11 mouse cellular contexts compared by ENCODE assay signal in genomic region chr8:117368781-117369180, GRCm38 (mm10).
DNase-seq lines count a peak whose midpoint lies in the region; ATAC-seq and TF ChIP-seq lines count a peak whose summit lies in the region.
"Had no signal": no experiment of that assay in that cellular context is flagged by ENCODE, and none has a peak within 500 bp of the region (broad histone marks: within the 10 kb centered on the region; RNA-seq: fewer than 3 reads in every experiment).

No protein-coding gene starts in this region.

- no peak for TF ChIP-seq CTCF in liver, adult 2 months (IDR thresholded peaks at IDR 0.05; ENCODE audit: low read depth, low read length)
- TF ChIP-seq CTCF in brain, embryonic 14.5 days (IDR thresholded peaks at IDR 0.05; ENCODE audit: borderline replicate concordance, extremely low read depth, insufficient read depth, insufficient read length): no peak

- no peaks in the 10 kb centered on the region for H3K36me3 ChIP-seq in liver, adult 2 months (ENCODE audit: control insufficient read depth, insufficient read depth, low read length)
- H3K36me3 ChIP-seq in liver, embryonic 12.5 days: 0 out of 2 replicates have a peak, but pooled peaks cover 5% of the 10 kb centered on the region
- H3K36me3 ChIP-seq: neural tube, embryonic 12.5 days had no signal

- peak; percentile 90 for DNase-seq in liver, adult 2 months (ENCODE audit: extremely low read depth, low read depth, low spot score)
- DNase-seq in brain, embryonic 14.5 days (ENCODE audit: low read depth): peak; percentile 36
- peak; percentile 85 for DNase-seq in kidney, adult 9 months
- DNase-seq in lung, postnatal 14 days: peak; percentile 77
- DNase-seq in retina, embryonic 14.5 days (ENCODE audit: low spot score): no peak
- no peak for DNase-seq in urinary bladder, postnatal 14 days (ENCODE audit: low spot score)
- DNase-seq in frontal cortex, postnatal 10 days (ENCODE audit: low spot score in 2 of 2): no peak
- DNase-seq: cerebellum, postnatal 25 days had no signal

- ATAC-seq in liver, embryonic 12.5 days: no peak
- ATAC-seq: intestine, postnatal 0 days had no signal

- H3K4me2 ChIP-seq in liver, embryonic 12.5 days: no peak overlapping the region
- H3K4me2 ChIP-seq: neural tube, embryonic 12.5 days had no signal

- no peak overlapping the region for H3K27ac ChIP-seq in liver, adult 2 months (replicated peaks; ENCODE audit: insufficient read depth, low read depth, low read length)
- no peak overlapping the region for H3K27ac ChIP-seq in liver, embryonic 12.5 days
- H3K27ac ChIP-seq: neural tube, embryonic 12.5 days had no signal

- WGBS in liver, adult 2 months: 8% methylated on average over 8 of the region's 8 CpGs
- WGBS in liver, embryonic 12.5 days (ENCODE audit: insufficient replicate concordance): 77% methylated on average over 8 of the region's 8 CpGs

- H3K27me3 ChIP-seq in liver, adult 2 months (ENCODE audit: control insufficient read depth, insufficient read depth, low read length): no peaks in the 10 kb centered on the region
- H3K27me3 ChIP-seq in liver, embryonic 12.5 days (replicated peaks): no peaks in the 10 kb centered on the region
- H3K27me3 ChIP-seq: neural tube, embryonic 12.5 days had no signal

- H3K9ac ChIP-seq in liver, adult 2 months (ENCODE audit: low read depth, low read length): no peak overlapping the region
- no peak overlapping the region for H3K9ac ChIP-seq in liver, embryonic 12.5 days
- H3K9ac ChIP-seq: neural tube, embryonic 12.5 days had no signal

- H3K4me1 ChIP-seq in liver, adult 2 months (ENCODE audit: control insufficient read depth, insufficient read depth, low read length): peaks cover 23% of the 10 kb centered on the region
- peaks cover 91% of the 10 kb centered on the region for H3K4me1 ChIP-seq in liver, embryonic 12.5 days

- no peak overlapping the region for H3K4me3 ChIP-seq in liver, adult 2 months (ENCODE audit: insufficient read depth, low read depth, low read length)
- no peak overlapping the region for H3K4me3 ChIP-seq in liver, embryonic 12.5 days
- H3K4me3 ChIP-seq: neural tube, embryonic 12.5 days had no signal

- peaks cover 58% of the 10 kb centered on the region for H3K79me2 ChIP-seq in liver, adult 2 months (ENCODE audit: control insufficient read depth, insufficient read depth, low read length)

- H3K9me3 ChIP-seq in liver, embryonic 12.5 days (replicated peaks): no peaks in the 10 kb centered on the region
- H3K9me3 ChIP-seq: neural tube, embryonic 12.5 days had no signal

- no peak for TF ChIP-seq POLR2A in liver, adult 2 months (IDR thresholded peaks at IDR 0.05; ENCODE audit: extremely low read depth, insufficient read depth, low read length)
- no peak for TF ChIP-seq POLR2A in brain, embryonic 14.5 days (IDR thresholded peaks at IDR 0.05; ENCODE audit: borderline replicate concordance, extremely low read depth, insufficient read depth, insufficient read length, poor library complexity, severe bottlenecking)

Comparison
In these comparisons a context has a peak if more than half of its experiments do, and no peak if none do; other contexts are left out.
1. DNase-seq: peak in liver, adult 2 months (single experiment), brain, embryonic 14.5 days (single experiment), kidney, adult 9 months (single experiment) and lung, postnatal 14 days (single experiment); none in retina, embryonic 14.5 days (single experiment), urinary bladder, postnatal 14 days (single experiment) and frontal cortex, postnatal 10 days (0 of 2).